Mouse (Mus musculus): ENCODE measurements around the gene Aldh16a1.

DNA sequence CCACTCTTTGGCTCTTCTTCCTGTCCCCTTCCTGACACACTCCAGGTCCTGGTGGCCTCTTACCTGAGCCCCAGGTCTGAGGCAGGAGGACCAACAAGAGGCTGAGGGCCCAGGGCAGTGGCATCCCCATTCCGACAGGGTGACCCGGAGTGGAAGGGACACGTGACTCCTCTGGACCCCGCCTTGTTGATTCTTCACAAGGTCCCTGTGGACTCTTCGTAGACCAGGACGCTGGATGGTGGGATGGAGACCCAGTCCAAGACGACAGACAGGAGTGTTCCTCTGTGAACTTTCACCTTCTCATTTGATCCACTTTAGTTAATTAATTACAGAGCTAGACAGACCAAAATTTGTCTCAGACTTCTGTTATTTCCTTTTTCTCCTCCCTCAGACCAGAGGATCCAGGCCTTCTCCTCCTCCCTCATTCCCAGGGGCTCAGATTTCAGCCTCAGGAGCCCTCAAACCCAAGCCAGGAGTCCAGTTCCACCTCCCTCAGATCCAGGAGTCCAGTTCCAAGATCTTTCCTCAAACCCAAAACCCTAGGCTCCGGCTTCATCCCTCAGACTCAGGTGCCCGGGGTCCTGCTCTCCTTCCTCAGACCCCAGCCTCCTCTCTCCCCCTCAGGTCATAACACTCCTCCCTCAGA is 51.3 kb downstream of the Aldh16a1 start:
- TF ChIP-seq MAX (IDR thresholded peaks at IDR 0.05) (no peak), CTCF (IDR thresholded peaks at IDR 0.05; ENCODE audit: control insufficient read depth, insufficient read depth, insufficient read length) (no peak), CEBPB (IDR thresholded peaks at IDR 0.05; ENCODE audit: low read depth) (no peak), USF1 (IDR thresholded peaks at IDR 0.05; ENCODE audit: low read depth) (peak; percentile 84), FOSL1 (IDR thresholded peaks at IDR 0.05; ENCODE audit: insufficient read depth, low read length, poor library complexity, severe bottlenecking) (no peak)

Measured in C2C12 (cell line).